In the genomic region with DNA sequence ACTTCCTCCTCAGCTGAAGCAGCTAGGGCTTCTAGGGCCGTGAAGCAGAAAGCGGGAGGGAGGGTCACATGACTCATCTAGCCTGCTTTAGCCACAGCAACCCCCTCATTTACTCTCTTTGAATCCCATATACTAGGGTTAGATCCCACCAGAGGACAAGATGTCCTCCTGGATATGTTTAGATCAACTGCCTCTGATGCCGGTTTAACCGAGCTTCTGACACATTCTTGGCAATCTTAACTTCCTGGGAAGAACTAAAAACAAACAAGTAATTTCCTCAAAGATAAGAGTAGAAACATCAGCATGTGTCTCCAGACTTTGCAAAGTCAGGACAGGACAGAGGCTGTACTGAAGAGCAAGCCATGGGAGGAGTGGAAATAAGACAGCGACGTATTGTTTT, we compare ENCODE assay signal across 11 mouse cellular contexts. TPM values are rescaled to one million over a fixed set of nuclear protein-coding genes. Genes with fewer than 3 reads are reported as not detected.
A peak's percentile ranks its signal among the peaks of the same experiment; 100 is the strongest.
DNase-seq lines count a peak whose midpoint lies in the region; ATAC-seq and TF ChIP-seq lines count a peak whose summit lies in the region.
"Had no signal": no experiment of that assay in that cellular context is flagged by ENCODE, and none has a peak within 500 bp of the region (broad histone marks: within the 10 kb centered on the region; RNA-seq: fewer than 3 reads in every experiment).

No protein-coding gene starts in this region.

- no peak for TF ChIP-seq CTCF in C2C12 (IDR thresholded peaks at IDR 0.05; ENCODE audit: control insufficient read depth, insufficient read depth, insufficient read length)
- TF ChIP-seq CTCF in lung, adult 2 months (IDR thresholded peaks at IDR 0.05; ENCODE audit: insufficient read depth, low read length), result no peak
- TF ChIP-seq CTCF in hindbrain, postnatal 0 days (IDR thresholded peaks at IDR 0.05; ENCODE audit: low read depth), result no peak

- H3K79me3 ChIP-seq in C2C12 (ENCODE audit: low read depth), result no peaks in the 10 kb centered on the region

- peak; percentile 40 for DNase-seq in brain, adult 2 months (ENCODE audit: low read depth, low spot score)
- peak; percentile 60 for DNase-seq in kidney, adult 11 months
- DNase-seq in lung, adult 2 months, result peak; percentile 20
- no peak for DNase-seq in spleen, adult 12 weeks (ENCODE audit: low spot score)
- DNase-seq in hindbrain, postnatal 0 days (ENCODE audit: low spot score), result no peak
- DNase-seq in c-Kit-positive CD71-positive TER-119-positive erythroid progenitor cells, embryonic 14.5 days (ENCODE audit: low spot score), result no peak
- DNase-seq: cerebellum, postnatal 25 days had no signal

- H3K9ac ChIP-seq in hindbrain, postnatal 0 days (replicated peaks; ENCODE audit: low read length), result no peak overlapping the region
- H3K9ac ChIP-seq in hindbrain, embryonic 12.5 days, result no peak overlapping the region
- H3K9ac ChIP-seq: neural tube, embryonic 12.5 days had no signal

- H3ac ChIP-seq in C2C12 (ENCODE audit: control insufficient read depth, insufficient read length, low read depth), result no peak overlapping the region

- no peak overlapping the region for H3K27ac ChIP-seq in hindbrain, postnatal 0 days
- H3K27ac ChIP-seq in hindbrain, embryonic 12.5 days, result no peak overlapping the region
- H3K27ac ChIP-seq: left cerebral cortex, adult 2 months; neural tube, embryonic 12.5 days had no signal

- no peak overlapping the region for H3K4me3 ChIP-seq in C2C12 (ENCODE audit: insufficient read depth, poor library complexity, severe bottlenecking)
- H3K4me3 ChIP-seq in lung, adult 2 months (replicated peaks; ENCODE audit: extremely low read depth, low read depth, low read length), result no peak overlapping the region
- H3K4me3 ChIP-seq in hindbrain, postnatal 0 days (ENCODE audit: low read length), result no peak overlapping the region
- no peak overlapping the region for H3K4me3 ChIP-seq in hindbrain, embryonic 12.5 days
- H3K4me3 ChIP-seq: left cerebral cortex, adult 2 months; neural tube, embryonic 12.5 days had no signal

- no peak overlapping the region for H3K4me2 ChIP-seq in hindbrain, postnatal 0 days (ENCODE audit: low read depth, low read length)
- no peak overlapping the region for H3K4me2 ChIP-seq in hindbrain, embryonic 12.5 days (replicated peaks)
- H3K4me2 ChIP-seq: neural tube, embryonic 12.5 days had no signal

- peaks cover 37% of the 10 kb centered on the region for H3K36me3 ChIP-seq in C2C12 (ENCODE audit: control insufficient read depth, insufficient read depth)
- H3K36me3 ChIP-seq in hindbrain, postnatal 0 days (ENCODE audit: insufficient read depth, low read length), result peaks cover 12% of the 10 kb centered on the region; the same call in 1 of the 2 replicates
- peaks cover 37% of the 10 kb centered on the region for H3K36me3 ChIP-seq in hindbrain, embryonic 12.5 days

- H3K79me2 ChIP-seq in C2C12 (ENCODE audit: control insufficient read depth, insufficient read depth), result no peaks in the 10 kb centered on the region

- H3K9me3 ChIP-seq in hindbrain, postnatal 0 days (ENCODE audit: low read length), result no peaks in the 10 kb centered on the region
- no peaks in the 10 kb centered on the region for H3K9me3 ChIP-seq in hindbrain, embryonic 12.5 days (replicated peaks)
- H3K9me3 ChIP-seq: neural tube, embryonic 12.5 days had no signal

- 25% methylated on average over 6 of the region's 6 CpGs for WGBS in lung, adult 2 months
- 71% methylated on average over 6 of the region's 6 CpGs for WGBS in hindbrain, postnatal 0 days
- 80% methylated on average over 6 of the region's 6 CpGs for WGBS in hindbrain, embryonic 12.5 days

- peaks cover 8% of the 10 kb centered on the region for H3K4me1 ChIP-seq in lung, adult 2 months (ENCODE audit: control insufficient read depth, insufficient read depth, low read length)
- H3K4me1 ChIP-seq in hindbrain, postnatal 0 days (ENCODE audit: insufficient read depth, low read length), result no peaks in the 10 kb centered on the region
- no peaks in the 10 kb centered on the region for H3K4me1 ChIP-seq in hindbrain, embryonic 12.5 days
- H3K4me1 ChIP-seq: neural tube, embryonic 12.5 days had no signal

- no peak for ATAC-seq in hindbrain, postnatal 0 days
- no peak for ATAC-seq in hindbrain, embryonic 12.5 days (ENCODE audit: low FRiP score)

- TF ChIP-seq POLR2A in lung, adult 2 months (IDR thresholded peaks at IDR 0.05; ENCODE audit: borderline replicate concordance, extremely low read depth, low read depth, low read length), result no peak; the same call in 1 of the 2 replicates

- no peaks in the 10 kb centered on the region for H3K27me3 ChIP-seq in C2C12 (ENCODE audit: control insufficient read depth, insufficient read depth, insufficient read length)
- H3K27me3 ChIP-seq in hindbrain, postnatal 0 days (ENCODE audit: insufficient read depth, low read length), result no peaks in the 10 kb centered on the region
- H3K27me3 ChIP-seq in hindbrain, embryonic 12.5 days, result no peaks in the 10 kb centered on the region
- H3K27me3 ChIP-seq: neural tube, embryonic 12.5 days had no signal

TF ChIP-seq in C2C12, 6 proteins besides CTCF, POLR2A, EP300 and RAD21:
- TF ChIP-seq MYOG (IDR thresholded peaks at IDR 0.05; ENCODE audit: control insufficient read depth, extremely low read depth, insufficient read length) (no peak), USF1 (IDR thresholded peaks at IDR 0.05; ENCODE audit: low read depth) (peak; percentile 48)

RNA-seq across cellular contexts. Expression of a gene that starts 16.2 kb away (rescaled TPM):
- polyA plus RNA-seq in C2C12 (2012; fragmentation: generic; extraction: Trizol), result 164 TPM
- polyA plus RNA-seq in lung, adult 2 months (2012; rRNA removed), result 23.5 and 27.6 TPM in 2 replicates
- total RNA-seq in hindbrain, postnatal 0 days (2014; rRNA removed), result 39.0 and 44.5 TPM in 2 replicates
- polyA plus RNA-seq in hindbrain, postnatal 0 days (2015; fragmentation: Nextera tagmentation; extraction: Ambion mirVana), result 42.8 and 43.5 TPM in 2 replicates
- polyA plus RNA-seq in hindbrain, embryonic 12.5 days (2016; fragmentation: Nextera tagmentation; extraction: Ambion mirVana), result 44.2 and 47.3 TPM in 2 replicates

RNA-seq across cellular contexts. Expression of a gene that starts 30.6 kb away (rescaled TPM):
- 61.1 TPM for polyA plus RNA-seq in C2C12 (2012; fragmentation: generic; extraction: Trizol)
- polyA plus RNA-seq in lung, adult 2 months (2012; rRNA removed), result 75.1 and 76.0 TPM in 2 replicates
- 96.2 and 109 TPM in 2 replicates for total RNA-seq in hindbrain, postnatal 0 days (2014; rRNA removed)
- 123 and 136 TPM in 2 replicates for polyA plus RNA-seq in hindbrain, postnatal 0 days (2015; fragmentation: Nextera tagmentation; extraction: Ambion mirVana)
- polyA plus RNA-seq in hindbrain, embryonic 12.5 days (2016; fragmentation: Nextera tagmentation; extraction: Ambion mirVana), result 108 and 127 TPM in 2 replicates

RNA-seq across cellular contexts. Expression of a gene that starts 30.6 kb away (rescaled TPM):
- 60.7 TPM for polyA plus RNA-seq in C2C12 (2012; fragmentation: generic; extraction: Trizol)
- polyA plus RNA-seq in lung, adult 2 months (2012; rRNA removed), result 71.3 and 81.7 TPM in 2 replicates
- 36.6 and 46.2 TPM in 2 replicates for total RNA-seq in hindbrain, postnatal 0 days (2014; rRNA removed)
- 56.1 and 56.2 TPM in 2 replicates for polyA plus RNA-seq in hindbrain, postnatal 0 days (2015; fragmentation: Nextera tagmentation; extraction: Ambion mirVana)
- polyA plus RNA-seq in hindbrain, embryonic 12.5 days (2016; fragmentation: Nextera tagmentation; extraction: Ambion mirVana), result 59.8 and 61.4 TPM in 2 replicates

RNA-seq across cellular contexts. Expression of a gene that starts 54.8 kb away (rescaled TPM):
- 111 TPM for polyA plus RNA-seq in C2C12 (2012; fragmentation: generic; extraction: Trizol)
- 39.6 and 50.4 TPM in 2 replicates for polyA plus RNA-seq in lung, adult 2 months (2012; rRNA removed)
- total RNA-seq in hindbrain, postnatal 0 days (2014; rRNA removed), result 134 and 143 TPM in 2 replicates
- polyA plus RNA-seq in hindbrain, postnatal 0 days (2015; fragmentation: Nextera tagmentation; extraction: Ambion mirVana), result 165 and 170 TPM in 2 replicates
- polyA plus RNA-seq in hindbrain, embryonic 12.5 days (2016; fragmentation: Nextera tagmentation; extraction: Ambion mirVana), result 166 and 176 TPM in 2 replicates

RNA-seq across cellular contexts. Expression of a gene that starts 54.8 kb away (rescaled TPM):
- polyA plus RNA-seq in C2C12 (2012; fragmentation: generic; extraction: Trizol), result 41.3 TPM
- 9.5 and 12.5 TPM in 2 replicates for polyA plus RNA-seq in lung, adult 2 months (2012; rRNA removed)
- total RNA-seq in hindbrain, postnatal 0 days (2014; rRNA removed), result 40.3 and 42.1 TPM in 2 replicates
- 84.8 and 86.9 TPM in 2 replicates for polyA plus RNA-seq in hindbrain, postnatal 0 days (2015; fragmentation: Nextera tagmentation; extraction: Ambion mirVana)
- polyA plus RNA-seq in hindbrain, embryonic 12.5 days (2016; fragmentation: Nextera tagmentation; extraction: Ambion mirVana), result 75.2 and 81.1 TPM in 2 replicates

Comparison
In these comparisons a context has a peak if more than half of its experiments do, and no peak if none do; other contexts are left out.
1. DNase-seq: peak in brain, adult 2 months (single experiment), kidney, adult 11 months (single experiment) and lung, adult 2 months (single experiment); none in spleen, adult 12 weeks (single experiment), hindbrain, postnatal 0 days (single experiment) and c-Kit-positive CD71-positive TER-119-positive erythroid progenitor cells, embryonic 14.5 days (single experiment).